Mouse (Mus musculus): Measurements from ENCODE around the gene Pdgfc.

- TF ChIP-seq POLR2A (IDR thresholded peaks at IDR 0.05; ENCODE audit: borderline replicate concordance, insufficient read depth, low read length) (no peak), CTCF (IDR thresholded peaks at IDR 0.05; ENCODE audit: borderline replicate concordance, insufficient read depth, low read depth, low read length) (no peak)
Observed at GRCm38 (mm10) chr3:81044653-81045343, 8.6 kb downstream of the Pdgfc start.
